Mouse (Mus musculus) liver, embryonic 14.5 days (tissue): ENCODE measurements at regions not wholly inside any gene's neighbourhood (a gene's known extent, or its start where the extent isn't known, plus 50 kb on each side); places are given as distances from the start of the nearest gene placed in this dataset.

ENCODE experiments used
- ATAC-seq: fragments of 200-750 bp; cut with Nextera tagmentation; 2 replicates; pipeline ENCODE4 v1.8.0; 2017; ENCODE audit warnings: moderate number of reproducible peaks, mild to moderate bottlenecking, moderate library complexity; ENCODE audit not compliant: insufficient read depth
- DNase-seq, 3 experiments: peaks; one replicate each; pipeline ENCODE4 v3.0.0-alpha.2; 2012 to 2013; ENCODE audit warnings: low read depth in 3 of 3, low spot score in 3 of 3
- H3K27ac ChIP-seq: fragments of 300-500 bp; sonication (generic); 2 replicates; pipeline ENCODE4 v1.5.1; 2014; ENCODE audit warnings: moderate library complexity, mild to moderate bottlenecking, control low read depth, inconsistent platforms
- H3K27me3 ChIP-seq: fragments of 300-500 bp; sonication (generic); 2 replicates; pipeline ENCODE4 v1.6.1; 2014; ENCODE audit warnings: mild to moderate bottlenecking, low read length, moderate library complexity; ENCODE audit not compliant: control insufficient read depth, insufficient read depth
- H3K36me3 ChIP-seq: fragments of 300-500 bp; sonication (generic); replicated peaks from 2 replicates; pipeline ENCODE4 v1.6.1; 2014; ENCODE audit warnings: low read depth; ENCODE audit not compliant: control insufficient read depth, insufficient read depth
- H3K4me1 ChIP-seq, 2 experiments: fragments of 200-500 bp in 1 of 2; fragments of 300-500 bp in 1 of 2; sonication (generic) in 1 of 2; replicated peaks; 2 replicates each; pipeline ENCODE4 v1.6.1; 2012 to 2014; ENCODE audit warnings: antibody characterized with exemption in 1 of 2, inconsistent platforms in 1 of 2, low read length in 1 of 2; ENCODE audit not compliant: control insufficient read depth in 2 of 2, insufficient read depth in 2 of 2
- H3K4me2 ChIP-seq: fragments of 300-500 bp; sonication (generic); 2 replicates; pipeline ENCODE4 v1.6.1; 2014; ENCODE audit warnings: low read depth, mild to moderate bottlenecking, control low read depth, moderate library complexity
- H3K4me3 ChIP-seq, 2 experiments: fragments of 200-500 bp in 1 of 2; fragments of 300-500 bp in 1 of 2; sonication (generic) in 1 of 2; 2 replicates each; pipeline ENCODE4 v1.5.1; 2012 to 2014; ENCODE audit warnings: low read depth in 2 of 2, low read length in 2 of 2, mild to moderate bottlenecking in 2 of 2, control low read depth in 1 of 2, inconsistent platforms in 1 of 2, moderate library complexity in 1 of 2; ENCODE audit not compliant: insufficient read depth in 1 of 2
- H3K9ac ChIP-seq: fragments of 300-500 bp; sonication (generic); replicated peaks from 2 replicates; pipeline ENCODE4 v1.6.1; 2014; ENCODE audit warnings: mild to moderate bottlenecking, control low read depth, moderate library complexity
- H3K9me3 ChIP-seq: fragments of 300-500 bp; sonication (generic); 2 replicates; pipeline ENCODE4 v1.6.1; 2016; ENCODE audit warnings: low read length, mixed read lengths; ENCODE audit not compliant: control insufficient read depth
- CTCF ChIP-seq: IDR thresholded peaks from 2 replicates; pipeline ENCODE4 v1.5.1; 2016; ENCODE audit warnings: antibody characterized with exemption, low read depth, control low read depth
- EP300 ChIP-seq: IDR thresholded peaks from 2 replicates; pipeline ENCODE4 v1.6.1; 2016; ENCODE audit warnings: antibody characterized with exemption, low read depth
- WGBS: fragments of 180-500 bp; shearing (Covaris S2); extraction: QIAGEN DNeasy Blood & Tissue Kit; methylation state at CpG from one replicate; pipeline ENCODE4 v1.1.7; 2014; ENCODE audit not compliant: insufficient replicate concordance; 5-methylcytosine and 5-hydroxymethylcytosine counted together

DNA sequence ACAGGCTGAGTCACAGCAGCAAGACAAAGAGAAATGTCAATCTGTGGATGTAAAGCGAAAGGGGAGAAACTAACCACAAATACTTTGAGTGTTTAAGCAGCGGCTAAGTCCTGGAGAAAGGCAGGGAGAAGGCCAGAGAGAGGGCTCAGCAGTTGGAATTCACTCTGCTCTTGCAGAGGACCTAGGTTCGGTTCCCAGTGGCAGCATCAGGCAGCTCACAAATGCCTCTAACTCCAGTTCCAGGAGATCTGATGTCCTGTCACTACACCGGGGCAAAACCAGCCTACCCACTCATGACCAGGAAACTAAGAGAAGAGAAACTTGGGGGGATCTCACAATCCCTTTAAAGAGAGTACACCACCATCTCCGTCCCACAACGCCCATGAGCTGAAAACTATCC is 188.2 kb downstream of the 3100002H09Rik start:
- 52% methylated on average over 6 of the region's 6 CpGs for WGBS
- H3K9ac ChIP-seq = no peak overlapping the region
- no peaks in the 10 kb centered on the region for H3K36me3 ChIP-seq
- DNase-seq = no peak
- TF ChIP-seq CTCF (no peak), EP300 (no peak)
- no peak for ATAC-seq
- H3K27ac ChIP-seq = no peak overlapping the region
- H3K4me3 ChIP-seq = no peak overlapping the region
- no peak overlapping the region for H3K4me2 ChIP-seq
- no peaks in the 10 kb centered on the region for H3K9me3 ChIP-seq
- H3K4me1 ChIP-seq = no peaks in the 10 kb centered on the region
- H3K27me3 ChIP-seq = no peaks in the 10 kb centered on the region

- Histone ChIP-seq H3K4me2 (no peak overlapping the region), H3K27me3 (no peaks in the 10 kb centered on the region), H3K27ac (no peak overlapping the region), H3K4me1 (no peaks in the 10 kb centered on the region), H3K9ac (no peak overlapping the region), H3K9me3 (no peaks in the 10 kb centered on the region), H3K4me3 (no peak overlapping the region), H3K36me3 (no peaks in the 10 kb centered on the region)
- ATAC-seq = no peak
- no peak for DNase-seq
- WGBS = 30% methylated on average over 8 of the region's 8 CpGs
- no peak for TF ChIP-seq CTCF
- TF ChIP-seq EP300 = no peak
Observed at GRCm38 (mm10) chr4:124418431-124418830, 192.2 kb downstream of the 3100002H09Rik start.

DNA sequence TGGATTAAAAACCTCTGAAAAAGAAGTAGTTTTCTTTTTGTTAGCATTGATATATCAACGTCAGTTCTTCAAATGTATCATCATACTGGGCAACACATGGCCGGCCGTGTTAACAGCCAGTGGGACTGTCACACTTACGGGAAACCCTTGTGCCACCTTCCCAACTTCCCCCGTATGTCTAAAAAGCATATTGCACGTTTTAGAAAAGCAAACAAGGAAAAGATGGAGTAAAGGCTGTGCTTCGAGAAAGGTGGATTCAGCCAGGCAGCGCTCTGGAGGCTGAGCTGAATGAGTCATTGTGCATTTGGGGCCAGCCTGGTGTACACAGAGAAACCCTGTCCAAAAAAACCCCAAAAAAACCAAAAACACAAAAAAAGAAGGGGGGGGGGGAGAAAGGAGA is 193.4 kb downstream of the 3100002H09Rik start:
- Histone ChIP-seq H3K4me2 (no peak overlapping the region), H3K4me1 (no peaks in the 10 kb centered on the region), H3K27me3 (no peaks in the 10 kb centered on the region), H3K9me3 (no peaks in the 10 kb centered on the region), H3K36me3 (no peaks in the 10 kb centered on the region), H3K9ac (no peak overlapping the region), H3K4me3 (no peak overlapping the region), H3K27ac (no peak overlapping the region)
- no peak for TF ChIP-seq CTCF
- TF ChIP-seq EP300 = no peak
- no peak for ATAC-seq
- WGBS = 72% methylated on average over 8 of the region's 8 CpGs
- no peak for DNase-seq

DNA sequence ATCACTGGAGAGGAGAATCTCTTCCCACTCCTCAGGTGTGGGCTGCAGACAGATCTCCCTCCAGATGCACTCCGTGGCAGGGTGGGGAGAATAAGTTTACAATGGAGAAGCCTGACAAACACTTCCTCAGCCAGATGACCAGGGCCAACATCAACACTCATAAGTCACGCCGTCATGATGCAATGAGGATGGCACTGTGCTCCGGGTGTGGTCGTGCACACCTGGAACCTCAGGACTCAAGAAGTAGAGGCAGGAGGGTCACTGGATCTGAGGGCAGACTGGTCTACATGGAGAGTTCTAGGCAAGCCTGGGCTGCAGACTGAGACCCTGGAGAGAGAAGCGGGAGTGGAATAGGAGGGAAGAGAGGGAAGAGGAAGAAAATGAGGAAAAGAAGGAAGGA is 194.3 kb downstream of the 3100002H09Rik start:
- TF ChIP-seq EP300 = no peak
- TF ChIP-seq CTCF = no peak
- H3K4me1 ChIP-seq = no peaks in the 10 kb centered on the region
- no peaks in the 10 kb centered on the region for H3K9me3 ChIP-seq
- 62% methylated on average over 6 of the region's 6 CpGs for WGBS
- H3K9ac ChIP-seq = no peak overlapping the region
- H3K4me3 ChIP-seq = no peak overlapping the region
- no peaks in the 10 kb centered on the region for H3K36me3 ChIP-seq
- ATAC-seq (no peak), DNase-seq (no peak)
- H3K4me2 ChIP-seq = no peak overlapping the region
- H3K27me3 ChIP-seq = no peaks in the 10 kb centered on the region
- no peak overlapping the region for H3K27ac ChIP-seq

- no peaks in the 10 kb centered on the region for H3K27me3 ChIP-seq
- DNase-seq = no peak
- H3K27ac ChIP-seq = no peak overlapping the region
- TF ChIP-seq CTCF (no peak), EP300 (no peak)
- no peak overlapping the region for H3K4me3 ChIP-seq
- no peaks in the 10 kb centered on the region for H3K36me3 ChIP-seq
- no peak overlapping the region for H3K4me2 ChIP-seq
- H3K4me1 ChIP-seq = no peaks in the 10 kb centered on the region
- WGBS = 62% methylated on average over 7 of the region's 7 CpGs
- H3K9me3 ChIP-seq = no peaks in the 10 kb centered on the region
- no peak overlapping the region for H3K9ac ChIP-seq
- no peak for ATAC-seq
Observed at GRCm38 (mm10) chr4:124414386-124414785, 196.2 kb downstream of the 3100002H09Rik start.
